In the genomic region with DNA sequence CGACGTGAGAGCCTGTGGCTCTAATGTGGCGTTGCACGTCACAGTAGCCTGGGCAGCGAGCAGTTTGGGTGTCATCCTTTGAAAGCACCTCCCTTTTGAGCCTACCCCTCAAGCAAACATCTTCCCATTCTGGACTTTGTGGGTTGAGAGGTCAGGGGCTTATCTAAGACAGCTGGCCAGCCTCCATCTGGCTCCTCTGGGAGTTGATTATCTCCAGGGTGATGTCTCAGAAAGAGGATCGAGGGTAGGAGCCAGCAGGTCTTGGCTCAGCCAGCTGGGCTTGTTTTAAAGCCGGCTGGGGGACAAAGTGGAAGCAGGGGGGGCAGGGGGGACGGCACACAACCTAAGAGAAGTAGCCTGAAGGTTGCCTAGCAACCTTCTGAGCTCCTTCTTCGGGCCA, we compare ENCODE assay signal across 19 mouse cellular contexts. TPM values are rescaled to one million over a fixed set of nuclear protein-coding genes. Genes with fewer than 3 reads are reported as not detected.
DNase-seq lines count a peak whose midpoint lies in the region; ATAC-seq lines count a peak whose summit lies in the region.
"Had no signal": no experiment of that assay in that cellular context is flagged by ENCODE, and none has a peak within 500 bp of the region (broad histone marks: within the 10 kb centered on the region; RNA-seq: fewer than 3 reads in every experiment).

No protein-coding gene starts in this region.

- no peaks in the 10 kb centered on the region for H3K36me3 ChIP-seq in hindbrain, embryonic 11.5 days (ENCODE audit: control insufficient read depth, insufficient read depth, low read length)
- H3K36me3 ChIP-seq in hindbrain, embryonic 12.5 days, result no peaks in the 10 kb centered on the region
- H3K36me3 ChIP-seq: liver, embryonic 13.5 days had no signal

- no peak overlapping the region for H3K27ac ChIP-seq in hindbrain, embryonic 11.5 days (ENCODE audit: low read depth, low read length)
- H3K27ac ChIP-seq in hindbrain, embryonic 12.5 days, result no peak overlapping the region
- H3K27ac ChIP-seq: liver, embryonic 13.5 days had no signal

- H3K27me3 ChIP-seq in hindbrain, embryonic 11.5 days (ENCODE audit: control insufficient read depth, insufficient read depth, low read length), result no peaks in the 10 kb centered on the region
- peaks cover 21% of the 10 kb centered on the region for H3K27me3 ChIP-seq in hindbrain, embryonic 12.5 days

- WGBS in hindbrain, embryonic 11.5 days, result 37% methylated on average over 9 of the region's 9 CpGs
- WGBS in hindbrain, embryonic 12.5 days, result 38% methylated on average over 9 of the region's 9 CpGs

- no peak overlapping the region for H3K4me3 ChIP-seq in hindbrain, embryonic 11.5 days (ENCODE audit: low read depth, low read length)
- no peak overlapping the region for H3K4me3 ChIP-seq in hindbrain, embryonic 12.5 days
- H3K4me3 ChIP-seq: liver, embryonic 13.5 days had no signal

- DNase-seq in hindbrain, embryonic 11.5 days (ENCODE audit: low spot score), result peak; percentile 39
- peak; percentile 77 for DNase-seq in ovary, adult 18-20 months (ENCODE audit: low spot score)
- no peak for DNase-seq in ovary, postnatal 14 days (ENCODE audit: low spot score)
- peak; percentile 67 for DNase-seq in kidney, postnatal 10 days
- DNase-seq in Muller cell, postnatal 12 days (ENCODE audit: inconsistent ontology term), result no peak
- DNase-seq: adrenal gland, adult 8-10 months; forebrain, postnatal 0 days; gastrocnemius, postnatal 25 days; left cerebral cortex, postnatal 4 days; liver, embryonic 13.5 days; lung, postnatal 4 days; right cerebral cortex, postnatal 4 days; thymus, postnatal 36 days had no signal

- ATAC-seq in hindbrain, embryonic 11.5 days (ENCODE audit: low FRiP score), result 0 out of 2 replicates have a peak, but pooled peaks have one; percentile 33
- ATAC-seq in hindbrain, embryonic 12.5 days (ENCODE audit: low FRiP score), result no peak
- ATAC-seq in activated CD4-positive, CD25-positive, alpha-beta regulatory T cell, adult 4 months, result no peak
- ATAC-seq: forebrain, postnatal 0 days; Patski had no signal

- H3K4me1 ChIP-seq in hindbrain, embryonic 11.5 days (replicated peaks; ENCODE audit: control insufficient read depth, insufficient read depth, low read length), result peaks cover 4% of the 10 kb centered on the region; the same call in 1 of the 2 replicates
- peaks cover 25% of the 10 kb centered on the region for H3K4me1 ChIP-seq in hindbrain, embryonic 12.5 days

- no peaks in the 10 kb centered on the region for H3K9me3 ChIP-seq in hindbrain, embryonic 11.5 days (ENCODE audit: control insufficient read depth, low read length)
- H3K9me3 ChIP-seq in hindbrain, embryonic 12.5 days (replicated peaks), result no peaks in the 10 kb centered on the region
- H3K9me3 ChIP-seq: liver, embryonic 13.5 days had no signal

- H3K4me2 ChIP-seq in hindbrain, embryonic 11.5 days (replicated peaks; ENCODE audit: low read depth, low read length), result no peak overlapping the region
- no peak overlapping the region for H3K4me2 ChIP-seq in hindbrain, embryonic 12.5 days (replicated peaks)
- H3K4me2 ChIP-seq: liver, embryonic 13.5 days had no signal

- H3K9ac ChIP-seq in hindbrain, embryonic 11.5 days (ENCODE audit: low read depth, low read length), result no peak overlapping the region
- no peak overlapping the region for H3K9ac ChIP-seq in hindbrain, embryonic 12.5 days
- H3K9ac ChIP-seq: forebrain, postnatal 0 days; liver, embryonic 13.5 days had no signal

RNA-seq across cellular contexts. Expression of gene Kif19a, which starts 14.9 kb away (rescaled TPM):
- polyA plus RNA-seq in hindbrain, embryonic 11.5 days (2014; fragmentation: Nextera tagmentation; extraction: Ambion mirVana), result 1.8 and 1.9 TPM in 2 replicates
- polyA plus RNA-seq in hindbrain, embryonic 12.5 days (2016; fragmentation: Nextera tagmentation; extraction: Ambion mirVana), result 2.2 and 3.0 TPM in 2 replicates
- polyA plus RNA-seq in activated CD4-positive, CD25-positive, alpha-beta regulatory T cell, adult 4 months (2017; shearing (Covaris generic)), result under 1 TPM in 1 of 2 experiments, not detected in 1; 0.22 TPM

RNA-seq across cellular contexts. Expression of gene Btbd17, which starts 15.7 kb away (rescaled TPM):
- 39.2 and 46.2 TPM in 2 replicates for polyA plus RNA-seq in hindbrain, embryonic 11.5 days (2014; fragmentation: Nextera tagmentation; extraction: Ambion mirVana)
- 32.2 and 37.3 TPM in 2 replicates for polyA plus RNA-seq in hindbrain, embryonic 12.5 days (2016; fragmentation: Nextera tagmentation; extraction: Ambion mirVana)
- polyA plus RNA-seq in activated CD4-positive, CD25-positive, alpha-beta regulatory T cell, adult 4 months (2017; shearing (Covaris generic)), result not detected

RNA-seq across cellular contexts. Expression of gene Gpr142, which starts 18.6 kb away (rescaled TPM):
- polyA plus RNA-seq in hindbrain, embryonic 11.5 days (2014; fragmentation: Nextera tagmentation; extraction: Ambion mirVana), result 0.20 and 0.45 TPM in 2 replicates
- polyA plus RNA-seq in hindbrain, embryonic 12.5 days (2016; fragmentation: Nextera tagmentation; extraction: Ambion mirVana), result not detected in 2 replicates
- polyA plus RNA-seq in activated CD4-positive, CD25-positive, alpha-beta regulatory T cell, adult 4 months (2017; shearing (Covaris generic)), result not detected
- polyA plus RNA-seq: cortical plate, adult 2 months; forebrain, postnatal 0 days; liver, embryonic 13.5 days; midbrain, postnatal 0 days; neural tube, embryonic 14.5 days had no signal

RNA-seq across cellular contexts. Expression of gene Dnaic2, which starts 52.9 kb away (rescaled TPM):
- polyA plus RNA-seq in hindbrain, embryonic 11.5 days (2014; fragmentation: Nextera tagmentation; extraction: Ambion mirVana), result 4.6 and 4.8 TPM in 2 replicates
- polyA plus RNA-seq in hindbrain, embryonic 12.5 days (2016; fragmentation: Nextera tagmentation; extraction: Ambion mirVana), result 3.3 and 4.5 TPM in 2 replicates
- not detected for polyA plus RNA-seq in activated CD4-positive, CD25-positive, alpha-beta regulatory T cell, adult 4 months (2017; shearing (Covaris generic))
- polyA plus RNA-seq: liver, embryonic 13.5 days had no signal

Comparison
In these comparisons a context has a peak if more than half of its experiments do, and no peak if none do; other contexts are left out.
1. DNase-seq: peak in hindbrain, embryonic 11.5 days (single experiment), ovary, adult 18-20 months (single experiment) and kidney, postnatal 10 days (single experiment); none in ovary, postnatal 14 days (single experiment) and Muller cell, postnatal 12 days (single experiment).
2. RNA of gene Btbd17, which starts 15.7 kb away (polyA plus RNA-seq): 39.2 to 46.2 TPM in hindbrain, embryonic 11.5 days and 32.2 to 37.3 TPM in hindbrain, embryonic 12.5 days; not detected in activated CD4-positive, CD25-positive, alpha-beta regulatory T cell, adult 4 months; every median in the first group is over 10 times any median in the second.